Mouse (Mus musculus): ENCODE measurements around the gene Mat2a. TPM values are rescaled to one million over a fixed set of nuclear protein-coding genes. Genes with fewer than 3 reads are reported as not detected.

The Mat2a gene
- total RNA-seq, 1 experiment: 407 TPM

DNA sequence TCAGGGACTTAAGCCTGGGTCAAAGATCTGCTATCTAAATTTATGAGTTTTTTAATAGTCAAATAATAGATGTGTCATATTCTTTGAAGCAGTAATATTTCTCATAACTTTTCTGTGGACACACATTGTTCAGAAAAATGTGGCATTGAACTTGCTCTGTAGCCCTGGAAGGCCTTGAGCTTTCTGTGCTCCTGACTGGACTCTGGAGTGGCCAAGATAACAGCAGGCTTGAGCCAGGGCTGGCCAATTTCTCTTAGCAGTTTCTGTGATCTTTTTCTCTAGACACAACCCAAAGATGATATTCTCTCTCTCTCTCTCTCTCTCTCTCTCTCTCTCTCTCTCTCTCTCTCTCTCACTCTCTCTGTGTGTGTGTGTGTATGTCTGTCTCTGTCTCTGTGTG, 5.7 kb upstream of the Mat2a start:
- Histone ChIP-seq H3K27ac (ENCODE audit: insufficient read depth, low read depth, low read length, poor library complexity, severe bottlenecking) (no peak overlapping the region), H3K4me3 (ENCODE audit: insufficient read depth in 1 of 2, low read depth in 1 of 2, low read length in 2 of 2, poor library complexity in 1 of 2, severe bottlenecking in 1 of 2) (no peak overlapping the region), H3K4me1 (ENCODE audit: control insufficient read depth in 2 of 2, insufficient read depth in 2 of 2, low read length in 2 of 2, poor library complexity in 1 of 2) (peaks cover 0 to 2% of the 10 kb centered on the region in 2 experiments; a peak in 1 of 4 replicates), H3K36me3 (ENCODE audit: control insufficient read depth, insufficient read depth, low read length, poor library complexity, severe bottlenecking) (no peaks in the 10 kb centered on the region), H3K9me3 (ENCODE audit: control insufficient read depth, insufficient read depth, low read depth, low read length) (no peaks in the 10 kb centered on the region), H3K9ac (ENCODE audit: insufficient read depth, low read depth, low read length, poor library complexity, severe bottlenecking) (no peak overlapping the region)
- TF ChIP-seq ZNF384 (IDR thresholded peaks at IDR 0.05; ENCODE audit: low read depth, low read length) (no peak), ZC3H11A (IDR thresholded peaks at IDR 0.05; ENCODE audit: borderline replicate concordance, low read depth, low read length) (no peak), CHD2 (IDR thresholded peaks at IDR 0.05; ENCODE audit: low read depth, low read length) (no peak), MAFK (IDR thresholded peaks at IDR 0.05; ENCODE audit: insufficient read depth, low read depth, low read length) (no peak), HCFC1 (IDR thresholded peaks at IDR 0.05; ENCODE audit: borderline replicate concordance, insufficient read depth, low read length) (no peak)
- in situ Hi-C loops (cut with MboI; ENCODE audit: low sequenced_read_pairs in 2 of 2, unreplicated experiment in 2 of 2): no loop called here
- no peak for DNase-seq (ENCODE audit: low read depth, low spot score)

GRCm38 (mm10) chr6:72442921-72443604, 3.7 kb upstream of the Mat2a start:
- no peak overlapping the region for H3K27ac ChIP-seq (ENCODE audit: insufficient read depth, low read depth, low read length, poor library complexity, severe bottlenecking)
- TF ChIP-seq ZC3H11A (IDR thresholded peaks at IDR 0.05; ENCODE audit: borderline replicate concordance, low read depth, low read length): no peak
- TF ChIP-seq HCFC1 (IDR thresholded peaks at IDR 0.05; ENCODE audit: borderline replicate concordance, insufficient read depth, low read length): no peak
- no peak for TF ChIP-seq ZNF384 (IDR thresholded peaks at IDR 0.05; ENCODE audit: low read depth, low read length)
- no peak for TF ChIP-seq MAFK (IDR thresholded peaks at IDR 0.05; ENCODE audit: insufficient read depth, low read depth, low read length)
- no peak for TF ChIP-seq CHD2 (IDR thresholded peaks at IDR 0.05; ENCODE audit: low read depth, low read length)
- H3K4me1 ChIP-seq (ENCODE audit: control insufficient read depth in 2 of 2, insufficient read depth in 2 of 2, low read length in 2 of 2, poor library complexity in 1 of 2): peaks cover 0 to 2% of the 10 kb centered on the region in 2 experiments; a peak in 1 of 4 replicates
- DNase-seq (ENCODE audit: low read depth, low spot score): no peak
- H3K36me3 ChIP-seq (ENCODE audit: control insufficient read depth, insufficient read depth, low read length, poor library complexity, severe bottlenecking): peaks cover 4% of the 10 kb centered on the region; the same call in 1 of the 2 replicates
- no peak overlapping the region for H3K9ac ChIP-seq (ENCODE audit: insufficient read depth, low read depth, low read length, poor library complexity, severe bottlenecking)
- in situ Hi-C loops (cut with MboI; ENCODE audit: low sequenced_read_pairs in 2 of 2, unreplicated experiment in 2 of 2): no loop called here
- no peaks in the 10 kb centered on the region for H3K9me3 ChIP-seq (ENCODE audit: control insufficient read depth, insufficient read depth, low read depth, low read length)
- no peak overlapping the region for H3K4me3 ChIP-seq (ENCODE audit: insufficient read depth in 1 of 2, low read depth in 1 of 2, low read length in 2 of 2, poor library complexity in 1 of 2, severe bottlenecking in 1 of 2)

GRCm38 (mm10) chr6:72440186-72440990, 1.0 kb upstream of the Mat2a start:
- Histone ChIP-seq H3K9me3 (ENCODE audit: control insufficient read depth, insufficient read depth, low read depth, low read length) (no peaks in the 10 kb centered on the region), H3K27ac (ENCODE audit: insufficient read depth, low read depth, low read length, poor library complexity, severe bottlenecking) (peak overlapping the region; percentile 86), H3K4me3 (ENCODE audit: insufficient read depth in 1 of 2, low read depth in 1 of 2, low read length in 2 of 2, poor library complexity in 1 of 2, severe bottlenecking in 1 of 2) (peak overlapping the region; percentile 49 to 69), H3K9ac (ENCODE audit: insufficient read depth, low read depth, low read length, poor library complexity, severe bottlenecking) (peak overlapping the region; percentile 91), H3K4me1 (ENCODE audit: control insufficient read depth in 2 of 2, insufficient read depth in 2 of 2, low read length in 2 of 2, poor library complexity in 1 of 2) (peaks cover 0 to 2% of the 10 kb centered on the region in 2 experiments; a peak in 1 of 4 replicates), H3K36me3 (ENCODE audit: control insufficient read depth, insufficient read depth, low read length, poor library complexity, severe bottlenecking) (peaks cover 15% of the 10 kb centered on the region)
- TF ChIP-seq MAFK (IDR thresholded peaks at IDR 0.05; ENCODE audit: insufficient read depth, low read depth, low read length) (no peak), HCFC1 (IDR thresholded peaks at IDR 0.05; ENCODE audit: borderline replicate concordance, insufficient read depth, low read length) (no peak), ZNF384 (IDR thresholded peaks at IDR 0.05; ENCODE audit: low read depth, low read length) (no peak), CHD2 (IDR thresholded peaks at IDR 0.05; ENCODE audit: low read depth, low read length) (no peak; the same call in 1 of the 2 replicates), ZC3H11A (IDR thresholded peaks at IDR 0.05; ENCODE audit: borderline replicate concordance, low read depth, low read length) (no peak)
- in situ Hi-C loops (cut with MboI; ENCODE audit: low sequenced_read_pairs in 2 of 2, unreplicated experiment in 2 of 2): no loop called here
- DNase-seq (ENCODE audit: low read depth, low spot score): no peak

GRCm38 (mm10) chr6:72438862-72439354, 450 bp downstream of the Mat2a start:
- Histone ChIP-seq H3K9ac (ENCODE audit: insufficient read depth, low read depth, low read length, poor library complexity, severe bottlenecking) (peak overlapping the region; percentile 99), H3K4me1 (ENCODE audit: control insufficient read depth in 2 of 2, insufficient read depth in 2 of 2, low read length in 2 of 2, poor library complexity in 1 of 2) (peaks cover 0 to 2% of the 10 kb centered on the region in 2 experiments; a peak in 1 of 4 replicates), H3K36me3 (ENCODE audit: control insufficient read depth, insufficient read depth, low read length, poor library complexity, severe bottlenecking) (peaks cover 19% of the 10 kb centered on the region), H3K4me3 (ENCODE audit: insufficient read depth in 1 of 2, low read depth in 1 of 2, low read length in 2 of 2, poor library complexity in 1 of 2, severe bottlenecking in 1 of 2) (peak overlapping the region; percentile 86 to 97), H3K27ac (ENCODE audit: insufficient read depth, low read depth, low read length, poor library complexity, severe bottlenecking) (peak overlapping the region; percentile 92), H3K9me3 (ENCODE audit: control insufficient read depth, insufficient read depth, low read depth, low read length) (no peaks in the 10 kb centered on the region)
- in situ Hi-C loops (cut with MboI; ENCODE audit: low sequenced_read_pairs in 2 of 2, unreplicated experiment in 2 of 2): no loop called here
- TF ChIP-seq ZNF384 (IDR thresholded peaks at IDR 0.05; ENCODE audit: low read depth, low read length): no peak
- 0 out of 2 replicates have a peak, but pooled peaks have one; percentile 43 for TF ChIP-seq HCFC1 (IDR thresholded peaks at IDR 0.05; ENCODE audit: borderline replicate concordance, insufficient read depth, low read length)
- TF ChIP-seq ZC3H11A (IDR thresholded peaks at IDR 0.05; ENCODE audit: borderline replicate concordance, low read depth, low read length): no peak
- TF ChIP-seq CHD2 (IDR thresholded peaks at IDR 0.05; ENCODE audit: low read depth, low read length): no peak
- no peak for TF ChIP-seq MAFK (IDR thresholded peaks at IDR 0.05; ENCODE audit: insufficient read depth, low read depth, low read length)
- DNase-seq (ENCODE audit: low read depth, low spot score): peak; percentile 57
